Mouse (Mus musculus) thymus, postnatal 14 days (tissue): ENCODE measurements around the gene Gne.

Experiments used
- DNase-seq: peaks from one replicate; pipeline ENCODE4 v3.0.0; 2021

Gene Gne

GRCm38 (mm10) chr4:44022766-44023165, 61.2 kb downstream of the Gne start:
- peak; percentile 24 for DNase-seq

DNA sequence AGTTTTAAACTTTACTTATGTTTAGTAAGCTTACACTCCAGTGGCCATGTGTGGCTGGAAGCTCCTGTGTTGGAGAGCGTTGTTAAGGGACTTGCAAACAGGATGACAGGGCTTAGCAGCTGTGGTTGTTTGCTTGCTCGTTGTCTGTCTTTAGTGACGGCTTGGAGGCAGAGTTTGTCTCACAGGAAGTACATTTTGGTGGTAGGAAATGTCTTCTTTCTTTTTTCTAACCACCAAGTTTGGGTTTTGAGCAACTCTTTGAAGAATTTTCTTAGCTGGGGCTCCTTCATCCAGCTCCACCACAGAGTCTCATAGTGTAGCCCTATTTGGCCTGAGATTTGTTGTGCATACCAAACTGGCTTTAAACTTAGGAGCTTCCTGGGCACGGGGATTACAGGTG, 61.7 kb downstream of the Gne start:
- DNase-seq, result peak; percentile 45

GRCm38 (mm10) chr4:44016791-44017190, 67.2 kb downstream of the Gne start:
- no peak for DNase-seq

- no peak for DNase-seq
Measured at GRCm38 (mm10) chr4:44016071-44016470, 67.9 kb downstream of the Gne start.

DNA sequence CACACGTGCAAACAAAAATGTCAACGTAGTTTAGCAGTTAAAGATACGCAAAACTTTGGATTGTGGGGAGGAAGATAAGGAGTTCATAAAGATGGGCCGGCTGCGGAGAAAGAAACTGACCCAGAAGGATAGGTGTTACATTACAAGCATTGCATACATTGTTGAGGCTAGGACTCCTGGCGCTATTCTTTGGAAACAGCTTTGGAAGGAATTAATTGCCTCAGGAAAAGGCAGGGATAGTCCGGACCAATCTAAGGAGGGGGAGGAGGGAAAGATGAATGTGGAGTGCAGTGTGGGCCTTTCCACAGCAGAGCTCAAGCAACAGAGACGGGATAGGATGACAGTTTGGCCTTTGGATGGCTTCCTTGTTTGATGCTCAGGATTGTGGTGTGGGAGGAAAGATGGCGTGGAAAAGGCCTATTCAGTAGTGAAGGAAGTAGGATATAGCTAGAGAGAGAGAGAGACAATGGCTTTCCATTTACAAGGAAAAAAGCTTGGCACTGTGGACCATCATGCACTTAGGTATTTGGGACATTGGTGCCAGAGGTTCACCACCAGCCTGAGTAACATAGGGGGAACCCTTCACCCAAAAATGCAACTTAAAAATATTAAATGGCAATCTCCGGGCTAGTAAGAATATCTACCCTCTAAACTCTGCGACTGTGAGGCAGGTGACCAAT, 70.4 kb downstream of the Gne start:
- DNase-seq, result no peak

DNA sequence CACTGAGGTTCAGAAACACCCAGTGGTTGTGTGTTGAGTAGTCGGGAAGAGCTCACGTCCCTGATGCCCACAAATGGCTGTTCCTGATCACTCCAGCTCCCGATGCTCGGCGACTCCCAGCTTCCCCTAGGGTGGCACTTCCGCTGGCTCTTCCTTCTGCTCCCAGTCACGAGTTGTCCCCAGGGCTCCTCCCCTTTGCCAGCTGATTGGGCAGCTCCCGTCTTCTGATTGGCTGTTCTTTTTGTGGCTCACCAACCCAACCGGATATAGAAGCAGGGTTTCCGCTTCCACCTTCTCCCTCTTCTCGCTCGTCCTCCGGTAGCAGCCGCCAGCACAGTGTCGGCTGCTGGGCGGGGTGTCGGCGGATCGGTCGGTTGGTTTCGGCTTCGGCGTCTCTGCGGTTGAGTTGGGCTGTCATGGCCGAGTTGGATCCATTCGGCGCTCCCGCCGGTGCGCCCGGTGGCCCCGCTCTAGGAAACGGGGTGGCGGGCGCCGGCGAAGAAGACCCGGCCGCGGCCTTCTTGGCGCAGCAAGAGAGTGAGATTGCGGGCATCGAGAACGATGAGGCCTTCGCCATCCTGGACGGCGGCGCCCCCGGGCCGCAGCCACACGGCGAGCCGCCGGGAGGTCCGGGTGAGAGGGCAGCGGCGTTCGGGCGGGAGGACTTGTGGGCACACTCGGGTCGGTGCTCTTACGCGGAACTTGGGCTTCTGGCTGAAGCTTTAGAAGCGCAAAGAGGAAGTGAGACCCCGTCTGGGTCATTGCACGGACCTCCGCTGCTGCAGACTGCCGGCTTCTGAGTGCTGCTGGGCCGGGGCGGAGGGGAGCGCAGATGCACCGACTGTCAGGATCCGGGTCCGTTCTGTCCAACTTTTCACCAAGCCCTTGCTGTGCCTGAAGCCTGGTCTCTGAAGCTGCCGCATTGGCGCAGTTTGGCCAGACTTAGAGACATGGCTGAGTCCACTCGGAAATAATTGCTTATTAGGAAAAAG, 71.3 kb downstream of the Gne start:
- DNase-seq, result peak; percentile 90

- no peak for DNase-seq
Measured at GRCm38 (mm10) chr4:44011799-44012198, 72.2 kb downstream of the Gne start.

DNA sequence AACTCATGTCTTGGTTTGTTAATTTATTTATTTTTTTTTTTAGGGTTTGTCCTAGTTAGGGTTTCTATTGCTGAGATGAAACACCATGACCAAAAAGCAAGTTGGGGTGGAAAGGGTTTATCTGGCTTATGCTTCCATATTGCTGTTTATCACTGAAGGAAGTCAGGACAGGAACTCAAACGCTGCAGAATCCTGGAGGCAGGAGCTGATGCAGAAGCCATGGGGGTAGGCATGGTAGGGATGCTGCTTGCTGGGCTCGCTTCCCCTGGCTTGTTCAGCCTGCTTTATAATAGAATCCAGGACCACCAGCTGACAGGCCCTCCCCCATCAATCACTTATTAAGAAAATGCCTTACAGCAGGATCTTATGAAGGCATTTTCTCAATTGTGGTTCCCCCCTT, 73.1 kb downstream of the Gne start:
- no peak for DNase-seq

DNA sequence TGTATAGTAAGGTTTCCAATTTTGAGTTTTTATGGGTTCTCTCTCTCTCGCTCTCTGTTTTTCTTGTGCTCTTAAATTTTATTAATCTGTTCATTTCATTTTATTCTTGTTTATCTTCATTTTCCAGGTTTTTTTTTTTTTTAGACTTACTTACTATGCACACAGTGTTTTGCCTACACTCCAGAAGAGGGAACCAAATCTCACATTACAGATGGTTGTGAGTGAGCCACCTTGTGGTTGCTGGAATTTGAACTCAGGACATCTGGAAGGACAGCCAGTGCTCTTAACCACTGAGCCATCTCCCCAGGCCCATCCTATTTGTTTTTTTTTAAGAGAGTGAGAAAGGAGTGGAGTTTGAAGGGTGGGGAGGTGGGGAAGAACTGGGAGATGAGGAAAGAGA, 73.8 kb downstream of the Gne start:
- DNase-seq, result no peak

GRCm38 (mm10) chr4:44004623-44005409, 79.2 kb downstream of the Gne start:
- no peak for DNase-seq

DNA sequence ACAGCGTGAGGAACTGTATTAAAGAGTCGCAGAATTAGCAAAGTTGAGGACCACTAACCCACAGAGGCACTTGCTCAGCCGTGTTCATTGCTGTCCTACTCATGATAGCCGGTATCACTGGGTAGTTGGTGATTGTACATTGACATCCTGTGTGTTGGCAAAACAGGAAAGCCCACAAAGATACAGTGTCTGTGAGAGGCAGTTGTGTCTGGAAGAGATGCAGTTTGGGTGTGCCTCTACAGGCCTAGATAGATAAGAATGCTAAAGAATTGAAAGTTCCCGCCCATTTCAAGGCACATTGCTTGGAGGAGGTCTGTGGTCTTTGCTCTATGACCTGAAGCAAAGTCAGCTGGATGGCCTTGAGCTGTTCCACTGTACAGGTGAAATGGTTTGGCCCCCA, 79.9 kb downstream of the Gne start, which contains the start of gene Clta:
Gene Clta, plus strand, starts transcription at position 327 of the 400 bp plus-strand sequence.
- DNase-seq, result no peak

DNA sequence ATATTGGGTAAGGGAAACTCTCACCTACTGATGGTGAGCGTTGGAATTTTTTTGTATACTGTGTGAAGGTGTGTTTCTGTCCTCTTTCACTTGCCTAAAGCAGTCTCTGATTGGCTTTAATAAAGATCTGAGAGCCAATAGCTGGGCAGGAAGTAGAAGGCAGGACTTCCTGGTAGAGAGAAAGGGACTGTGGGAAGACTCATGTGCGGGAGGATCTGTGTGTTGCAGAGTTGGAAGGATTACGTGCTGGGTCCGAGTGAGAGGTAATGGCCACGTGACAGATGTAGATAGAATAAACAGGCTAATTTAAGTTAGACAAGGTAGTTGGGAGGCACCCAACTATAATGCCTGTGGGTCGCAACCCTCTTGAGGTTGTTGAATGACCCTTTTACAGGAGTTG, 80.4 kb downstream of the Gne start:
- no peak for DNase-seq

GRCm38 (mm10) chr4:43994342-43994741, 89.6 kb downstream of the Gne start:
- DNase-seq, result peak; percentile 1

DNA sequence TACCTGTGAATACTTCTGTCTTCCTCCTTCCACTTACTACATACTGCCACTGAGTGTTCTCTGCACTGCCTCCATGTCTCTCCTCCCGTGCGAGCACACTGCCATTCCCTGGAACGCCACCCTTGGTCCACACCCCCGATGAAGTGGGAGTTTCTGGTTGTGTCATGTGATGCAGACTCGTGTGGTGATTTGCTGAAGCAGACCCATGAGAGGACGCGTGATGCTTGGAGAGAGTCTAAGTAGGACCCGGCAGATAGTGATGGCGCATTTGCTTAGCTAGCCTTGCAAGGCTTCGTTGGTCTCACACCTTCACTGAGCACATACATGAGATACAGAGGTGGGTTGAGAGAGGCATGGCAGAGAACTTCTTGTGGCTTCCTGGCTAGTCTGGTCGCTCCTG, 90.9 kb downstream of the Gne start:
- DNase-seq, result no peak

GRCm38 (mm10) chr4:43988976-43989375, 95.0 kb downstream of the Gne start:
- no peak for DNase-seq

DNA sequence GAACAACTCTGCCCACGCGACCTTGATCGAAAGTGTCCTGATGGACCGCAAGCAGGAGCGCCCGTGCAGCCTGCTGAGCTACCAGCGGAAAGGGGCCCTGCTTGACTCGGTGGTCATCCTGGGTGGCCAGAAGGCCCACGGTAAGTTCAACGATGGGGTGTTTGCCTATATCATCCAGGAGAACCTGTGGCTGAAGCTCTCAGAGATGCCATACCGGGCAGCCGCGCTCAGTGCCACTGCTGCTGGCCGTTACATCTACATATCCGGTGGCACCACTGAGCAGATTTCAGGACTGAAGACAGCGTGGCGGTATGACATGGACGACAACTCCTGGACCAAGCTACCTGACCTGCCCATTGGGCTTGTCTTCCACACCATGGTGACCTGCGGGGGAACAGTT, 99.7 kb downstream of the Gne start:
- DNase-seq, result no peak
